Mouse (Mus musculus) brain, adult 10 weeks (tissue): Measurements from ENCODE around the gene Carmil1. TPM values are rescaled to one million over a fixed set of nuclear protein-coding genes. Genes with fewer than 3 reads are reported as not detected.

Experiments used
- polyA plus RNA-seq: library from polyadenylated mRNA; stranded (reverse); fragments of 350-450 nt; fragmentation: Illumina TruSeq; extraction: RNeasy Lipid Tissue Mini Kit (QIAGEN cat#74804); gene quantifications from one replicate; pipeline ENCODE4 v1.2.3, GENCODE M21; 2015; ENCODE audit warnings: low read depth, low replicate concordance

Gene Carmil1
- 20.6 TPM for polyA plus RNA-seq

DNA sequence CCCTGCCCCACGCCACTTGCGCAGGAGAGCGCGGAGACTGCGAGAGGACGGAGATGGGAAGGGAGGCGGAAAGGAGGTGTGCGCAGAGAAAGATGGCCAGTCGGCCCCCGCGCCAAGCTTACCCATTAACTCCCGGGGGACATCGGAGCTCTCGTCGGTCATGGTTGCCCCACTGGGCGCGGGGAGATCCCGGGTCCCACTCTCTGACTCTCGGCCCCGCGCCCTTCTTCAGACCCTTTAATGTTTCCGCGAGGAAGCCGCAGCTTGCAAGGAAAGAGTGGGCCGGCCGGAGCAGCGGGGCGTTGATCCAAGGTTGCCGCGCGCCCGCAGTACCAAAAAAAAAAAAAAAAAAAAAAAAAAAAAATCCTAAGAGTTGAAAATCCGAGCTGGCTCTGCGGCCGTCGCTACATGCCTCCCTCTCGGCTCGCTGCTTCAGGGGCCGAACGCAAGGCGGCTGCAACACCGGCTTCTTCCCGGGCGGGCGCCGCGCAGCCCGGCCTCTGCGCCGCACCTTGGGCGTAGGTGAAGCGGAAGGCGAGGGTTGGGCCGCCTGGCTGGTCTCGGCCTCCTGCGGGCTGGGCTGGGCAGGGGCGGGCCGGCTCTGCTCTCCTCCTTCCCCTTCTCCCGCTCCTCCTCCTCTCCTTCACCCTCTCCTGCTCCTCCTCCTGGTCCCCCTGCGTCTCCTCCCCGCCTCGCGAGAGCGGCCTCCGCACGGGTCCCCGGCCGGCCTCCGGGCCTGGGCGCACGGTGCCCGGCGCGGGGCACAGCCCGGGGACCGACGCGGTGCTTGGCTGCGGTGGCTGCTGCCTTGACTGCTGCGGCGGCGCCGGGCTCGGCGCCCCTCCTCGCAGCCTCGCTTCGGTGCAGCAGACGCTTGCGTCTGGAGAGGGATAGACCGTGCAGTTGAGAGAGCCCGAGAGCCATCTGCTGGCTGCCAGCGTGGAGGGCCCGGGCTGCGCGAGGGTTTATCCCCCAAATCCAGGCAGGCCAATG, at the start of gene Carmil1:
Gene Carmil1, minus strand, starts transcription at position 357 of the 993 bp plus-strand sequence.

DNA sequence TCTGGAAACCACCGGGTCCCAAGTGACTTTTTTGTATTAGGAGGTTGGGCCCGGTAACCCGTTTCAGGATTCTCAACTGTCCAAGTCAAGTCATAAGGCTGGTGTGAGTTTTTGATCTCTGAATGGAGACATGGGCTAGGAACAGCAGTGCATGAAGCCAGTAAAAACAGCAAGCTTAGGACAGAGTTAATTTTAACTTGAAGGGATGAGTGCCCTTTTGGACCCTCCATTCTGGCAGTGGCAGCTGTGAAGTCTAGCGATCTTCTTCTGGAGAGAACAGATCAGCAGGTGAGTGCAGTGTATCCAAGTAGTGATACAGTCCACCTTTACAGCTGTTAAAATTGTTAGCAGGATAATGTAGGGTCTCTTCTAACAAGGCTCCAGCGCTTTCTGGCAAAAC, 46.6 kb upstream of the Carmil1 start, which contains the start of gene Cmah:
Gene Cmah, plus strand, starts transcription at position 204 of the 400 bp plus-strand sequence.

DNA sequence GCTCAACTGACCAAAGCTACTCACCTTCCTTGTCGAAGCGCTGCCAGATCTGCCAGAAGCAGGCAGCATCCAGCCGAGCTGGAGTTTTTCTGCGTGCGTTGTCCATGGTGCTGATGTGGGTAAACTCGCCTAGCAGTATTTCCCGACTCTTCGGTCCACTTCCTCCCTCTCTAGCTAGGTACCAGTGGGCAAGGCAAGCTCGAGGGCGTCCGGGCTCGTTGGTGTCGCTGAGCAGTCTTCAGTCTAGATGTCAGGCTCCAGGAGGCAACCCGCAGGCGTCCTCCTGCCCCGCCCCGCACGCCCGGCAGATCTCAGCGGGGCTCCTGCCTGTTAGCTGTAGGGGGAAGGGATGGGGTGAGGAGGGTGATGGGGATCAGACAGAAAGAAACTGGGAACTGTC, 289.7 kb downstream of the Carmil1 start, which contains the start of gene Scgn:
Gene Scgn, minus strand, starts transcription at position 287 of the 400 bp plus-strand sequence.

Other genes with a start within 250 kb of the Carmil1 start
- not detected for gene Cmah, start 46.6 kb upstream of the Carmil1 start, polyA plus RNA-seq